Mouse (Mus musculus) liver, embryonic 16.5 days (tissue): Measurements from ENCODE around the gene Selenom. TPM values are rescaled to one million over a fixed set of nuclear protein-coding genes. Genes with fewer than 3 reads are reported as not detected.

Source experiments
- ATAC-seq: fragments of 200-750 bp; cut with Nextera tagmentation; 2 replicates; pipeline ENCODE4 v1.8.0; 2017; ENCODE audit warnings: low read depth, mild to moderate bottlenecking, moderate number of reproducible peaks, moderate library complexity
- H3K27ac ChIP-seq: fragments of 300-500 bp; sonication (generic); 2 replicates; pipeline ENCODE4 v1.5.1; 2014; ENCODE audit warnings: mild to moderate bottlenecking, low read length
- H3K27me3 ChIP-seq: fragments of 300-500 bp; sonication (generic); 2 replicates; pipeline ENCODE4 v1.6.1; 2014; ENCODE audit warnings: low read depth, low read length, mixed read lengths; ENCODE audit not compliant: control insufficient read depth, insufficient read depth
- H3K36me3 ChIP-seq: fragments of 300-500 bp; sonication (generic); 2 replicates; pipeline ENCODE4 v1.6.1; 2014; ENCODE audit warnings: mild to moderate bottlenecking; ENCODE audit not compliant: control insufficient read depth, insufficient read depth
- H3K4me1 ChIP-seq: fragments of 300-500 bp; sonication (generic); 2 replicates; pipeline ENCODE4 v1.6.1; 2014; ENCODE audit warnings: low read depth, low read length, mixed read lengths; ENCODE audit not compliant: control insufficient read depth
- H3K4me2 ChIP-seq: fragments of 300-500 bp; sonication (generic); 2 replicates; pipeline ENCODE4 v1.6.1; 2014; ENCODE audit warnings: low read depth, low read length, mixed read lengths
- H3K4me3 ChIP-seq: fragments of 300-500 bp; sonication (generic); 2 replicates; pipeline ENCODE4 v1.5.1; 2014; ENCODE audit warnings: low read depth, mild to moderate bottlenecking, low read length
- H3K9ac ChIP-seq: fragments of 300-500 bp; sonication (generic); 2 replicates; pipeline ENCODE4 v1.6.1; 2014; ENCODE audit warnings: low read depth, low read length
- H3K9me3 ChIP-seq: fragments of 300-500 bp; sonication (generic); replicated peaks from 2 replicates; pipeline ENCODE4 v1.6.1; 2016; ENCODE audit warnings: low read length; ENCODE audit not compliant: control insufficient read depth
- WGBS: fragments of 180-500 bp; shearing (Covaris S2); extraction: QIAGEN DNeasy Blood & Tissue Kit; methylation state at CpG from one replicate; pipeline ENCODE4 v1.1.7; 2014; ENCODE audit not compliant: insufficient replicate concordance; 5-methylcytosine and 5-hydroxymethylcytosine counted together
- polyA plus RNA-seq: library from polyadenylated mRNA; unstranded; fragments of >200 nt; fragmentation: Nextera tagmentation; extraction: Ambion mirVana; gene quantifications from 2 replicates; pipeline ENCODE4 v1.2.1, GENCODE M21; 2015

Selenom gene
- polyA plus RNA-seq: 9.6 and 10.8 TPM in 2 replicates

GRCm38 (mm10) chr11:3514529-3515054 lies at the start of gene Selenom:
Selenom (plus strand) TSS chr11:3514684.
- H3K9ac ChIP-seq: peak within 1 kb of the TSS; percentile 44; the same call in 1 of the 2 replicates
- peaks cover 37% of the 10 kb centered on the region for H3K27me3 ChIP-seq
- H3K36me3 ChIP-seq: no peaks in the 10 kb centered on the region
- H3K4me3 ChIP-seq: peak within 1 kb of the TSS; percentile 53
- peak within 1 kb of the TSS; percentile 65 for H3K4me2 ChIP-seq
- peak; percentile 66 for ATAC-seq
- peaks cover 15% of the 10 kb centered on the region for H3K4me1 ChIP-seq
- H3K9me3 ChIP-seq: no peaks in the 10 kb centered on the region
- H3K27ac ChIP-seq: no peak within 1 kb of the TSS
- under 1% methylated on average over 26 of the region's 26 CpGs for WGBS

GRCm38 (mm10) chr11:3471448-3471850 lies 43.0 kb upstream of the Selenom start:
- Histone ChIP-seq H3K9me3 (no peaks in the 10 kb centered on the region), H3K4me2 (peak overlapping the region; percentile 21; the same call in 1 of the 2 replicates)
- no peak; the same call in 1 of the 2 replicates for ATAC-seq

GRCm38 (mm10) chr11:3472484-3472883 lies 42.0 kb upstream of the Selenom start:
- WGBS: 26% methylated on average over 1 of the region's 1 CpGs
- Histone ChIP-seq H3K4me1 (no peaks in the 10 kb centered on the region), H3K9ac (no peak overlapping the region), H3K4me3 (no peak overlapping the region), H3K27ac (no peak overlapping the region), H3K27me3 (no peaks in the 10 kb centered on the region), H3K4me2 (no peak overlapping the region), H3K9me3 (no peaks in the 10 kb centered on the region), H3K36me3 (no peaks in the 10 kb centered on the region)
- peak; percentile 59; the same call in 1 of the 2 replicates for ATAC-seq

More at GRCm38 (mm10) chr11:3471448-3471850, 43.0 kb upstream of the Selenom start:
- Histone ChIP-seq H3K4me1 (no peaks in the 10 kb centered on the region), H3K27me3 (no peaks in the 10 kb centered on the region), H3K9ac (no peak overlapping the region), H3K27ac (no peak overlapping the region), H3K36me3 (no peaks in the 10 kb centered on the region), H3K4me3 (no peak overlapping the region)
- 36% methylated on average over 11 of the region's 11 CpGs for WGBS

- H3K36me3 ChIP-seq: no peaks in the 10 kb centered on the region
- WGBS: 43% methylated on average over 7 of the region's 7 CpGs
- H3K27ac ChIP-seq: no peak overlapping the region
- H3K27me3 ChIP-seq: no peaks in the 10 kb centered on the region
- H3K4me1 ChIP-seq: no peaks in the 10 kb centered on the region
- H3K9ac ChIP-seq: no peak overlapping the region
- H3K4me3 ChIP-seq: no peak overlapping the region
- H3K9me3 ChIP-seq: no peaks in the 10 kb centered on the region
- ATAC-seq: no peak
- H3K4me2 ChIP-seq: no peak overlapping the region
Observed at GRCm38 (mm10) chr11:3474480-3475115, 39.9 kb upstream of the Selenom start.

GRCm38 (mm10) chr11:3475489-3475888 lies 39.0 kb upstream of the Selenom start:
- no peaks in the 10 kb centered on the region for H3K4me1 ChIP-seq
- no peaks in the 10 kb centered on the region for H3K27me3 ChIP-seq
- no peak overlapping the region for H3K9ac ChIP-seq
- H3K27ac ChIP-seq: no peak overlapping the region
- no peak for ATAC-seq
- no peaks in the 10 kb centered on the region for H3K36me3 ChIP-seq
- no peaks in the 10 kb centered on the region for H3K9me3 ChIP-seq
- H3K4me2 ChIP-seq: no peak overlapping the region
- H3K4me3 ChIP-seq: no peak overlapping the region

- no peak overlapping the region for H3K4me2 ChIP-seq
- H3K27ac ChIP-seq: no peak overlapping the region
- H3K36me3 ChIP-seq: no peaks in the 10 kb centered on the region
- 51% methylated on average over 11 of the region's 11 CpGs for whole genome bisulfite sequencing
- no peaks in the 10 kb centered on the region for H3K4me1 ChIP-seq
- no peaks in the 10 kb centered on the region for H3K27me3 ChIP-seq
- no peak overlapping the region for H3K9ac ChIP-seq
- no peak for ATAC-seq
- no peaks in the 10 kb centered on the region for H3K9me3 ChIP-seq
- H3K4me3 ChIP-seq: no peak overlapping the region
Observed at GRCm38 (mm10) chr11:3483980-3484642, 30.4 kb upstream of the Selenom start.

GRCm38 (mm10) chr11:3486349-3486748 lies 28.1 kb upstream of the Selenom start:
- H3K4me2 ChIP-seq: no peak overlapping the region
- no peaks in the 10 kb centered on the region for H3K36me3 ChIP-seq
- H3K9ac ChIP-seq: no peak overlapping the region
- 42% methylated on average over 7 of the region's 7 CpGs for WGBS
- H3K4me1 ChIP-seq: no peaks in the 10 kb centered on the region
- H3K4me3 ChIP-seq: no peak overlapping the region
- no peak; the same call in 1 of the 2 replicates for ATAC-seq
- H3K27me3 ChIP-seq: no peaks in the 10 kb centered on the region
- H3K27ac ChIP-seq: peak overlapping the region; percentile 33; the same call in 1 of the 2 replicates
- no peaks in the 10 kb centered on the region for H3K9me3 ChIP-seq

GRCm38 (mm10) chr11:3487952-3488570 lies 26.4 kb upstream of the Selenom start, which contains the start of gene Pla2g3:
Pla2g3 (plus strand) TSS chr11:3488284.
- 36% methylated on average over 11 of the region's 11 CpGs for whole genome bisulfite sequencing
- no peaks in the 10 kb centered on the region for H3K27me3 ChIP-seq
- ATAC-seq: no peak
- H3K4me2 ChIP-seq: no peak within 1 kb of the TSS
- no peak within 1 kb of the TSS for H3K4me3 ChIP-seq
- H3K9me3 ChIP-seq: no peaks in the 10 kb centered on the region
- H3K9ac ChIP-seq: no peak within 1 kb of the TSS
- H3K27ac ChIP-seq: no peak within 1 kb of the TSS
- H3K4me1 ChIP-seq: no peaks in the 10 kb centered on the region
- H3K36me3 ChIP-seq: no peaks in the 10 kb centered on the region
